8 mouse cellular contexts compared by ENCODE assay signal in the genomic region with DNA sequence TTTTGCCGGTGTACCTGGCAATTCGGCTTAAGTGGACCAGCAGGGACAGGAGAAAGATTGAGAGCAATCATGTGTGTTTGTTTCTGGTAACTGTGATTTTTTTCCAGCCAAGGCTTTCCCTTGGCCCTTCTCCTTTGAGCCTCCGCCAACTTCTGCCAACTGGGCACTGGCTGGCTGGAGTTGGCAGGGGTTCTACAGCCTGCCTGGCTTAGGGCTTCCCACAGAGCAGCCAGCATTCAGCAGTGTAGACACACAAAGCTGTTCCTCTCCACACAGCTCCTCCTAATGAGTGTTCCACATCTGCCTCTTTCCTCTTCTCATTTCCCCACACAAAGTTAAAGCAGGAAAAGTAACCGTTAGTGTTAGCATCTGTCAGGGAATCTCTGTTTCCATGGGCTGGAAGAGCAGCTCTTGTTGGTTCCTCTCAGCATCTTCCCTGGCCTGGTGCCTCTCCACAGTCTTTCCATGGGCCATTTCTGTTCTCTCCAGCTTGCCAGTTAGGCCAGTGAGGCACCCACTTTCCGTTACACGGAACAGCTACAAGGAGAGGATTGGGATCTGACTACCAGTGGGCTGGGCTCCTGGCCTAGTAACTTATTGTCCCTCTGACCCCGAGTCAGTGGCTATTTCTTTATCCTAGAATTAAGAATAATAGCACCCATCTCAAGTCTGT.
DNase-seq lines count a peak whose midpoint lies in the region; ATAC-seq and TF ChIP-seq lines count a peak whose summit lies in the region.

No protein-coding gene starts in this region.

- no peak overlapping the region for H3K4me3 ChIP-seq in liver, adult 2 months (ENCODE audit: insufficient read depth, low read depth, low read length)
- H3K4me3 ChIP-seq in liver, embryonic 12.5 days: no peak overlapping the region
- H3K4me3 ChIP-seq in hindbrain, embryonic 14.5 days (replicated peaks; ENCODE audit: low read length): no peak overlapping the region
- H3K4me3 ChIP-seq in lung, adult 2 months (replicated peaks; ENCODE audit: extremely low read depth, low read depth, low read length): no peak overlapping the region

- peak; percentile 72 for DNase-seq in liver, adult 2 months (ENCODE audit: extremely low read depth, low read depth, low spot score)
- peak; percentile 50 to 86 for DNase-seq in cerebellum, postnatal 4 days (ENCODE audit: low spot score in 2 of 2)
- DNase-seq in hindbrain, embryonic 14.5 days (ENCODE audit: low spot score): peak; percentile 70
- DNase-seq in left cerebral cortex, postnatal 4 days: peak; percentile 92
- DNase-seq in lung, adult 2 months: no peak
- no peak for DNase-seq in embryo, embryonic 9.5 days (ENCODE audit: extremely low spot score)

- H3K9me3 ChIP-seq in liver, embryonic 12.5 days (replicated peaks): no peaks in the 10 kb centered on the region
- no peaks in the 10 kb centered on the region for H3K9me3 ChIP-seq in hindbrain, embryonic 14.5 days (ENCODE audit: control insufficient read depth, low read length)

- H3K27me3 ChIP-seq in liver, adult 2 months (ENCODE audit: control insufficient read depth, insufficient read depth, low read length): no peaks in the 10 kb centered on the region
- no peaks in the 10 kb centered on the region; the same call in 1 of the 2 replicates for H3K27me3 ChIP-seq in liver, embryonic 12.5 days (replicated peaks)
- no peaks in the 10 kb centered on the region for H3K27me3 ChIP-seq in hindbrain, embryonic 14.5 days (ENCODE audit: control insufficient read depth, insufficient read depth, low read length)

- no peak for TF ChIP-seq CTCF in liver, adult 2 months (IDR thresholded peaks at IDR 0.05; ENCODE audit: low read depth, low read length)
- TF ChIP-seq CTCF in lung, adult 2 months (IDR thresholded peaks at IDR 0.05; ENCODE audit: insufficient read depth, low read length): no peak

- no peak for ATAC-seq in liver, embryonic 12.5 days
- ATAC-seq in hindbrain, embryonic 14.5 days (ENCODE audit: low FRiP score): peak; percentile 80; the same call in 1 of the 2 replicates
- no peak for ATAC-seq in megakaryocyte, adult 5-6 weeks (ENCODE audit: poor library complexity, severe bottlenecking)

- no peak overlapping the region for H3K4me2 ChIP-seq in liver, embryonic 12.5 days
- H3K4me2 ChIP-seq in hindbrain, embryonic 14.5 days (replicated peaks): no peak overlapping the region

- no peaks in the 10 kb centered on the region for H3K4me1 ChIP-seq in liver, adult 2 months (ENCODE audit: control insufficient read depth, insufficient read depth, low read length)
- peaks cover 6% of the 10 kb centered on the region; the same call in 1 of the 2 replicates for H3K4me1 ChIP-seq in liver, embryonic 12.5 days
- H3K4me1 ChIP-seq in hindbrain, embryonic 14.5 days (replicated peaks; ENCODE audit: control insufficient read depth, insufficient read depth, low read length): no peaks in the 10 kb centered on the region
- H3K4me1 ChIP-seq in lung, adult 2 months (ENCODE audit: control insufficient read depth, insufficient read depth, low read length): no peaks in the 10 kb centered on the region

- intact Hi-C loops in left cerebral cortex, postnatal 4 days (cut with DNase I): no loop called here

- TF ChIP-seq POLR2A in liver, adult 2 months (IDR thresholded peaks at IDR 0.05; ENCODE audit: extremely low read depth, insufficient read depth, low read length): no peak
- TF ChIP-seq POLR2A in lung, adult 2 months (IDR thresholded peaks at IDR 0.05; ENCODE audit: borderline replicate concordance, extremely low read depth, low read depth, low read length): no peak

- no peak overlapping the region for H3K27ac ChIP-seq in liver, adult 2 months (replicated peaks; ENCODE audit: insufficient read depth, low read depth, low read length)
- no peak overlapping the region for H3K27ac ChIP-seq in liver, embryonic 12.5 days
- peak overlapping the region; percentile 39 for H3K27ac ChIP-seq in hindbrain, embryonic 14.5 days

- no peaks in the 10 kb centered on the region for H3K79me2 ChIP-seq in liver, adult 2 months (ENCODE audit: control insufficient read depth, insufficient read depth, low read length)

- H3K36me3 ChIP-seq in liver, adult 2 months (ENCODE audit: control insufficient read depth, insufficient read depth, low read length): no peaks in the 10 kb centered on the region
- H3K36me3 ChIP-seq in liver, embryonic 12.5 days: no peaks in the 10 kb centered on the region
- no peaks in the 10 kb centered on the region for H3K36me3 ChIP-seq in hindbrain, embryonic 14.5 days (replicated peaks; ENCODE audit: control insufficient read depth, insufficient read depth)

- 51% methylated on average over 7 of the region's 7 CpGs for WGBS in liver, adult 2 months
- WGBS in liver, embryonic 12.5 days (ENCODE audit: insufficient replicate concordance): 74% methylated on average over 7 of the region's 7 CpGs
- WGBS in hindbrain, embryonic 14.5 days: 71% methylated on average over 7 of the region's 7 CpGs
- WGBS in lung, adult 2 months: 61% methylated on average over 7 of the region's 7 CpGs

- H3K9ac ChIP-seq in liver, adult 2 months (ENCODE audit: low read depth, low read length): no peak overlapping the region
- no peak overlapping the region for H3K9ac ChIP-seq in liver, embryonic 12.5 days
- H3K9ac ChIP-seq in hindbrain, embryonic 14.5 days: no peak overlapping the region

Comparison
In these comparisons a context has a peak if more than half of its experiments do, and no peak if none do; other contexts are left out.
1. DNase-seq: peak in liver, adult 2 months (single experiment), cerebellum, postnatal 4 days (2 of 2), hindbrain, embryonic 14.5 days (single experiment) and left cerebral cortex, postnatal 4 days (single experiment); none in lung, adult 2 months (single experiment) and embryo, embryonic 9.5 days (single experiment).